Mouse (Mus musculus) CH12.LX (cell line): ENCODE measurements around the gene Arl15. TPM values are rescaled to one million over a fixed set of nuclear protein-coding genes. Genes with fewer than 3 reads are reported as not detected.

Source experiments
- DNase-seq: peaks from one replicate; pipeline ENCODE4 v3.0.0-alpha.2; 2013; ENCODE audit errors: extremely low read depth
- H3K27ac ChIP-seq: 2 replicates; pipeline ENCODE4 v1.5.1; 2012; ENCODE audit warnings: low read depth, mild to moderate bottlenecking, control low read depth, moderate library complexity; ENCODE audit not compliant: insufficient read depth
- H3K27me3 ChIP-seq: replicated peaks from 2 replicates; pipeline ENCODE3; 2012; ENCODE audit warnings: inconsistent platforms
- H3K36me3 ChIP-seq, 2 experiments: replicated peaks in 1 of 2; 2 replicates each; pipeline versions ENCODE3 to v1.6.1; 2012; ENCODE audit warnings: inconsistent platforms in 1 of 2, low read length in 1 of 2, mild to moderate bottlenecking in 1 of 2, mixed read lengths in 1 of 2, moderate library complexity in 1 of 2; ENCODE audit not compliant: control insufficient read depth in 1 of 2, insufficient read depth in 1 of 2
- H3K4me1 ChIP-seq, 2 experiments: 2 replicates each; pipeline ENCODE4 v1.6.1; 2012; ENCODE audit warnings: inconsistent platforms in 1 of 2, moderate library complexity in 1 of 2; ENCODE audit not compliant: insufficient read depth in 2 of 2, control insufficient read depth in 1 of 2
- H3K4me2 ChIP-seq: 2 replicates; pipeline ENCODE4 v1.6.1; 2012; ENCODE audit warnings: low read depth, mild to moderate bottlenecking, control low read depth; ENCODE audit not compliant: poor library complexity, insufficient read depth, severe bottlenecking
- H3K4me3 ChIP-seq, 3 experiments: fragments of 150-350 bp in 1 of 3; sonication (generic) in 1 of 3; replicated peaks in 1 of 3; 2 replicates each; pipeline versions ENCODE3 to v1.5.1; 2011 to 2012; ENCODE audit warnings: low read depth in 2 of 3, low read length in 2 of 3, mild to moderate bottlenecking in 2 of 3, moderate library complexity in 2 of 3, control low read depth in 1 of 3, improper control_type of control experiment in 1 of 3, inconsistent platforms in 1 of 3, mixed read lengths in 1 of 3; ENCODE audit not compliant: poor library complexity in 1 of 3
- H3K79me2 ChIP-seq: replicated peaks from 2 replicates; pipeline ENCODE4 v1.6.1; 2012; ENCODE audit warnings: mild to moderate bottlenecking, moderate library complexity; ENCODE audit not compliant: control insufficient read depth, poor library complexity, insufficient read depth, severe bottlenecking; ENCODE audit errors: extremely low read depth
- H3K9ac ChIP-seq: 2 replicates; pipeline ENCODE4 v1.6.1; 2012; ENCODE audit warnings: low read depth, mild to moderate bottlenecking, control low read depth, moderate library complexity; ENCODE audit not compliant: insufficient read depth
- H3K9me3 ChIP-seq: replicated peaks from 2 replicates; pipeline ENCODE3; 2012; ENCODE audit warnings: low read length, inconsistent platforms, mixed read lengths
- BHLHE40 ChIP-seq: IDR thresholded peaks from 2 replicates; pipeline ENCODE4 v1.6.1; 2011; ENCODE audit warnings: mild to moderate bottlenecking, low read depth, low read length, improper control_type of control experiment
- CHD1 ChIP-seq: IDR thresholded peaks from 2 replicates; pipeline ENCODE4 v1.6.1; 2012; ENCODE audit warnings: low read depth, low read length, improper control_type of control experiment, inconsistent platforms
- CTCF ChIP-seq, 2 experiments: IDR thresholded peaks in 1 of 2; conservative IDR thresholded peaks in 1 of 2; 2 replicates each; pipeline ENCODE4 v1.5.1; 2011 to 2012; ENCODE audit warnings: low read depth in 2 of 2, low read length in 2 of 2, improper control_type of control experiment in 1 of 2, inconsistent platforms in 1 of 2, mild to moderate bottlenecking in 1 of 2, moderate library complexity in 1 of 2
- MAZ ChIP-seq: IDR thresholded peaks from 2 replicates; pipeline ENCODE4 v1.6.1; 2012; ENCODE audit warnings: low read depth, mild to moderate bottlenecking, inconsistent platforms, low read length, improper control_type of control experiment, moderate library complexity
- MEF2A ChIP-seq: IDR thresholded peaks from 2 replicates; pipeline ENCODE4 v1.6.1; 2014; ENCODE audit warnings: low read depth, mild to moderate bottlenecking, inconsistent platforms, low read length, improper control_type of control experiment, borderline replicate concordance
- MYC ChIP-seq: IDR thresholded peaks from 2 replicates; pipeline ENCODE4 v1.6.1; 2011; ENCODE audit warnings: low read depth, mild to moderate bottlenecking, improper control_type of control experiment, low read length
- PAX5 ChIP-seq: IDR thresholded peaks from 2 replicates; pipeline ENCODE4 v1.6.1; 2012; ENCODE audit warnings: low read length, inconsistent platforms, mixed read lengths
- RAD21 ChIP-seq: IDR thresholded peaks from 2 replicates; pipeline ENCODE4 v1.6.1; 2011; ENCODE audit warnings: low read depth, mild to moderate bottlenecking, low read length, improper control_type of control experiment, moderate library complexity
- SIN3A ChIP-seq: IDR thresholded peaks from 2 replicates; pipeline ENCODE4 v1.6.1; 2012; ENCODE audit warnings: low read length, improper control_type of control experiment, inconsistent platforms
- SMC3 ChIP-seq: IDR thresholded peaks from 2 replicates; pipeline ENCODE4 v1.6.1; 2011; ENCODE audit warnings: low read depth, low read length, improper control_type of control experiment
- USF2 ChIP-seq: conservative IDR thresholded peaks from 2 replicates; pipeline ENCODE4 v1.6.1; 2011; ENCODE audit warnings: low read depth, low read length, improper control_type of control experiment
- ZC3H11A ChIP-seq: IDR thresholded peaks from 2 replicates; pipeline ENCODE4 v1.6.1; 2012; ENCODE audit warnings: low read depth, mild to moderate bottlenecking, inconsistent platforms, low read length, improper control_type of control experiment
- ZMIZ1 ChIP-seq: IDR thresholded peaks from 2 replicates; pipeline ENCODE4 v1.6.1; 2012; ENCODE audit warnings: low read depth, mild to moderate bottlenecking, inconsistent platforms, low read length, improper control_type of control experiment
- dilution Hi-C: fragments of 300-500 bp; cut with MboI; formaldehyde crosslinking; loops from 2 replicates; pipeline ENCODE4 v1.14.3; 2020; ENCODE audit warnings: low sequenced_read_pairs; ENCODE audit not compliant: extremely low pct_unique_long_range_greater_than_20kb, extremely low pct_ligation_motif_present
- in situ Hi-C: fragments of 300-500 bp; cut with MboI; formaldehyde crosslinking; loops from 3 replicates; pipeline ENCODE4 v1.14.3; 2019; ENCODE audit warnings: low sequenced_read_pairs, low pct_ligation_motif_present, low pct_unique_long_range_greater_than_20kb, mixed read lengths
- polyA plus RNA-seq: library from polyadenylated mRNA; unstranded; fragments of >175 nt; gene quantifications from 2 replicates; pipeline ENCODE4 v1.2.1, GENCODE M21; 2012; ENCODE audit warnings: low read depth; ENCODE audit not compliant: insufficient read length
- total RNA-seq, 2 experiments: library from RNA; depleted of rRNA; stranded (reverse); fragments of 300-350 nt in 1 of 2; fragments of >200 nt in 1 of 2; gene quantifications; 2 replicates each; pipeline ENCODE4 v1.2.3; 2012 to 2014

Arl15 gene
- total and polyA plus RNA-seq, 3 experiments, result 2.2 to 5.2 (median 4.8) TPM

- no peak for TF ChIP-seq PAX5
- peak in 1 of 2 experiments; percentile 31; a peak in 2 of 4 replicates for TF ChIP-seq CTCF (conservative IDR thresholded peaks at IDR 0.05 in 1 of 2, IDR thresholded peaks at IDR 0.05 in 1 of 2; ENCODE audit: low read depth in 2 of 2, low read length in 2 of 2)
- TF ChIP-seq ZMIZ1, result no peak
- no peak for DNase-seq
- no peaks in the 10 kb centered on the region for H3K79me2 ChIP-seq
- no peak overlapping the region for H3K4me3 ChIP-seq
- in situ Hi-C loops, result loop anchor here (5.0 kb wide), 1 partner anchor 170 kb away; no protein-coding TSS in a partner anchor
- H3K27ac ChIP-seq, result no peak overlapping the region
- no peaks in the 10 kb centered on the region for H3K9me3 ChIP-seq
- H3K9ac ChIP-seq, result no peak overlapping the region
- dilution Hi-C loops, result no loop called here
- H3K4me1 ChIP-seq, result no peaks in the 10 kb centered on the region
- H3K27me3 ChIP-seq, result no peaks in the 10 kb centered on the region
- no peak overlapping the region for H3K4me2 ChIP-seq
- peaks cover 0 to 16% of the 10 kb centered on the region in 2 experiments for H3K36me3 ChIP-seq
Measured at GRCm38 (mm10) chr13:113867736-113868135, 73.4 kb downstream of the Arl15 start.

GRCm38 (mm10) chr13:113869212-113870205, 75.2 kb downstream of the Arl15 start:
- TF ChIP-seq RAD21 (peak; percentile 47), SMC3 (peak; percentile 63), BHLHE40 (no peak), CTCF (conservative IDR thresholded peaks at IDR 0.05 in 1 of 2, IDR thresholded peaks at IDR 0.05 in 1 of 2; ENCODE audit: low read depth in 2 of 2, low read length in 2 of 2) (peak; percentile 67 to 82), USF2 (no peak), MEF2A (no peak), CHD1 (no peak), SIN3A (no peak), MAZ (no peak)
- TF ChIP-seq, all 38 proteins: peak for 3
- Histone ChIP-seq H3K9me3 (no peaks in the 10 kb centered on the region), H3K4me3 (no peak overlapping the region), H3K79me2 (no peaks in the 10 kb centered on the region), H3K27ac (no peak overlapping the region), H3K9ac (no peak overlapping the region), H3K4me2 (no peak overlapping the region), H3K27me3 (no peaks in the 10 kb centered on the region), H3K4me1 (no peaks in the 10 kb centered on the region), H3K36me3 (peaks cover 0 to 15% of the 10 kb centered on the region in 2 experiments)
- in situ Hi-C loops (loop anchor here (5.0 kb wide), 1 partner anchor 172 kb away; no protein-coding TSS in a partner anchor), dilution Hi-C loops (no loop called here)
- DNase-seq, result peak; percentile 46

DNA sequence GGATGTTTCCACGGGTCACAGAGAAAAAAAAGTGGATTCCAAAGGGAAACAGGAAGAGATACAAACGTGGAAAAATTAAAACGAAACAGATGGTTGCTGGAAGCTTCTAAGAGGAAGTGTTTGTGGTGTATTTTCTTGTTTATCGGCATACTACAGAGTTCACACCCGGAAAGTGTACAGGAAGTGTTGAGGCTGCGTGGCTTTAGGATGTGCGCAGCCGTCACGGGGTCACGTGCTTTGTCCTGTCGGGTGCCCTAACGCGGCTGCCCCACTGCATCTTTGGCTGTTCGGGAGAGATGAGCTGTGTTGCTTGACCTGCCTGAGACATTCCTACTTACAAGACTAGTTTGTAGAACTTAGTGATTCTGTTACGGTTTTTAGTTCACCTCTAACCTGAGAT, 76.1 kb downstream of the Arl15 start:
- Histone ChIP-seq H3K9ac (no peak overlapping the region), H3K27ac (no peak overlapping the region), H3K4me2 (no peak overlapping the region), H3K4me3 (no peak overlapping the region), H3K4me1 (no peaks in the 10 kb centered on the region), H3K27me3 (no peaks in the 10 kb centered on the region), H3K36me3 (peaks cover 0 to 15% of the 10 kb centered on the region in 2 experiments), H3K9me3 (no peaks in the 10 kb centered on the region), H3K79me2 (no peaks in the 10 kb centered on the region)
- no peak for DNase-seq
- dilution Hi-C loops (no loop called here), in situ Hi-C loops (no loop called here)
- TF ChIP-seq ZC3H11A (no peak), MYC (no peak), CHD1 (no peak), MAZ (no peak)
